In the genomic region with DNA sequence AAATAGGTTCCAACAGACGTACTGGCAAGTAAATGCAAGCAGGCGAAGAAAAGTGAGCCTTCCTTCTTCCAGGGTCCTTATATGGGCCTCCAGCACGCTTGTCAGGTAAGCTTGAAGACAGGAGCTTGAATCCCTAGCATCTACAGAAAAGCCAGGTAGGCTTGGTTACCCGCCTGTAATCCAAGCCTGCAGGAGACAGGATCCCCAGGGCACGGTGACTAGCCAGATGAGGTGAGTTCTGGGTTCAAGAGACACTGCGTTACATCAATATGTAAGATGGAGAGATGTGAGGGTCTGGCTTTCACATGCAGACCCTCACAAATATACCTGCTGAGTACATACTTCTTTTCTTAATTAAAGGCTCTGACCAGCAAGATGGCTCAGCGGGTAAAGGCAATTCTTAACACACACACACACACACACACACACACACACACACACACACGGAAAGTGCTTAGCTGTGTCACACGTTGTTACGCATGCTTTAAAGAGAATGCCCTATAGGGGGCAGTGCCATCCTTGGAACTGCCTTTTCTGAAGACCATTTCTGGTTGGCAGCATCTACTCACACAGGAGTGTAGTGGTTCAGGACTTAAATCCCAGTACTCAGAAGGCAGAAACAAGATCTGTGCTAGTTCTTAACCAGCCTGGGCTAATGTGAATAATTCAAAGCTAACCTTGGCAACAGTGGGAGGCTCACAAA, we compare ENCODE assay signal across 8 mouse cellular contexts. TPM values are rescaled to one million over a fixed set of nuclear protein-coding genes. Genes with fewer than 3 reads are reported as not detected.
DNase-seq lines count a peak whose midpoint lies in the region; ATAC-seq lines count a peak whose summit lies in the region.

No protein-coding gene starts in this region.

- H3K4me2 ChIP-seq in forebrain, embryonic 12.5 days = peak overlapping the region; percentile 79
- peak overlapping the region; percentile 86 for H3K4me2 ChIP-seq in intestine, embryonic 15.5 days (replicated peaks)
- H3K4me2 ChIP-seq in limb, embryonic 12.5 days = peak overlapping the region; percentile 66
- peak overlapping the region; percentile 89 for H3K4me2 ChIP-seq in midbrain, embryonic 13.5 days (replicated peaks)

- H3K9ac ChIP-seq in forebrain, embryonic 12.5 days = 0 out of 2 replicates have a peak overlapping the region, but pooled peaks have one; percentile 88
- H3K9ac ChIP-seq in intestine, embryonic 15.5 days = no peak overlapping the region
- H3K9ac ChIP-seq in limb, embryonic 12.5 days (replicated peaks) = no peak overlapping the region
- H3K9ac ChIP-seq in midbrain, embryonic 13.5 days (replicated peaks) = peak overlapping the region; percentile 70

- H3K27ac ChIP-seq in forebrain, embryonic 12.5 days = no peak overlapping the region
- H3K27ac ChIP-seq in intestine, embryonic 15.5 days = no peak overlapping the region
- H3K27ac ChIP-seq in limb, embryonic 12.5 days = no peak overlapping the region
- no peak overlapping the region for H3K27ac ChIP-seq in midbrain, embryonic 13.5 days

- H3K9me3 ChIP-seq in forebrain, embryonic 12.5 days = no peaks in the 10 kb centered on the region
- H3K9me3 ChIP-seq in intestine, embryonic 15.5 days = no peaks in the 10 kb centered on the region
- H3K9me3 ChIP-seq in limb, embryonic 12.5 days = 0 out of 2 replicates have a peak, but pooled peaks cover 4% of the 10 kb centered on the region
- no peaks in the 10 kb centered on the region for H3K9me3 ChIP-seq in midbrain, embryonic 13.5 days

- H3K36me3 ChIP-seq in forebrain, embryonic 12.5 days (replicated peaks) = peaks cover 10% of the 10 kb centered on the region
- H3K36me3 ChIP-seq in intestine, embryonic 15.5 days = peaks cover 4% of the 10 kb centered on the region
- H3K36me3 ChIP-seq in limb, embryonic 12.5 days = peaks cover 11% of the 10 kb centered on the region
- H3K36me3 ChIP-seq in midbrain, embryonic 13.5 days = peaks cover 11% of the 10 kb centered on the region
- peaks cover 7% of the 10 kb centered on the region for H3K36me3 ChIP-seq in splenic B cell, adult 2 months (ENCODE audit: control insufficient read depth, insufficient read depth, low read length, poor library complexity, severe bottlenecking)

- peak; percentile 56 to 59 for DNase-seq in heart, adult 18-20 months
- no peak for DNase-seq in heart, adult 8-10 months (ENCODE audit: low spot score)
- DNase-seq in c-Kit-positive CD71-negative TER-119-negative erythroid progenitor cells, embryonic 14.5 days (ENCODE audit: low read depth) = peak; percentile 80
- peak; percentile 96 for DNase-seq in splenic B cell, adult 2 months (ENCODE audit: low read depth, low spot score)

- WGBS in forebrain, embryonic 12.5 days = 45% methylated on average over 10 of the region's 10 CpGs
- WGBS in intestine, embryonic 15.5 days = 37% methylated on average over 10 of the region's 10 CpGs
- 43% methylated on average over 10 of the region's 10 CpGs for WGBS in limb, embryonic 12.5 days
- WGBS in midbrain, embryonic 13.5 days = 54% methylated on average over 10 of the region's 10 CpGs

- H3K4me1 ChIP-seq in forebrain, embryonic 12.5 days = peaks cover 18% of the 10 kb centered on the region
- peaks cover 12% of the 10 kb centered on the region for H3K4me1 ChIP-seq in intestine, embryonic 15.5 days (replicated peaks)
- H3K4me1 ChIP-seq in limb, embryonic 12.5 days (replicated peaks) = peaks cover 14% of the 10 kb centered on the region
- peaks cover 25% of the 10 kb centered on the region for H3K4me1 ChIP-seq in midbrain, embryonic 13.5 days (replicated peaks)

- peak overlapping the region; percentile 92 for H3K4me3 ChIP-seq in forebrain, embryonic 12.5 days (replicated peaks)
- H3K4me3 ChIP-seq in intestine, embryonic 15.5 days (replicated peaks) = peak overlapping the region; percentile 86
- peak overlapping the region; percentile 85 for H3K4me3 ChIP-seq in limb, embryonic 12.5 days (replicated peaks)
- peak overlapping the region; percentile 88 for H3K4me3 ChIP-seq in midbrain, embryonic 13.5 days (replicated peaks)

- ATAC-seq in forebrain, embryonic 12.5 days (ENCODE audit: low FRiP score) = no peak
- ATAC-seq in intestine, embryonic 15.5 days = no peak
- no peak for ATAC-seq in limb, embryonic 12.5 days (ENCODE audit: insufficient number of reproducible peaks, insufficient read depth, low FRiP score, low TSS enrichment, low read depth)
- ATAC-seq in midbrain, embryonic 13.5 days = no peak

- no peaks in the 10 kb centered on the region for H3K27me3 ChIP-seq in forebrain, embryonic 12.5 days
- H3K27me3 ChIP-seq in intestine, embryonic 15.5 days (replicated peaks) = no peaks in the 10 kb centered on the region
- peaks cover 14% of the 10 kb centered on the region; the same call in 1 of the 2 replicates for H3K27me3 ChIP-seq in limb, embryonic 12.5 days
- H3K27me3 ChIP-seq in midbrain, embryonic 13.5 days = peaks cover 6% of the 10 kb centered on the region; the same call in 1 of the 2 replicates
- H3K27me3 ChIP-seq in splenic B cell, adult 2 months (ENCODE audit: control insufficient read depth, insufficient read depth, low read length, poor library complexity, severe bottlenecking) = no peaks in the 10 kb centered on the region

RNA-seq across cellular contexts. Expression of gene Elof1, which starts 0.9 kb away (rescaled TPM):
- 10 to 100 TPM; 35.2 to 36.2 TPM for total RNA-seq in heart, adult 18-20 months (2021)
- total RNA-seq in heart, adult 8-10 months (2022) = 10 to 100 TPM; 34.9 to 42.6 (median 39.3) TPM
- polyA plus RNA-seq in forebrain, embryonic 12.5 days (2016; fragmentation: Nextera tagmentation; extraction: Ambion mirVana) = 178 and 186 TPM in 2 replicates
- polyA plus RNA-seq in intestine, embryonic 15.5 days (2015; fragmentation: Nextera tagmentation; extraction: Ambion mirVana) = 143 and 157 TPM in 2 replicates
- 192 and 199 TPM in 2 replicates for polyA plus RNA-seq in limb, embryonic 12.5 days (2016; fragmentation: Nextera tagmentation; extraction: Ambion mirVana)
- 185 and 190 TPM in 2 replicates for polyA plus RNA-seq in midbrain, embryonic 13.5 days (2015; fragmentation: Nextera tagmentation; extraction: Ambion mirVana)

RNA-seq across cellular contexts. Expression of gene Acp5, which starts 17.6 kb away (rescaled TPM):
- total RNA-seq in heart, adult 18-20 months (2021) = 10 to 100 TPM in 1 of 2 experiments, 1 to 10 TPM in 1; 1.9 to 12.3 TPM
- 1 to 10 TPM in 3 of 4 experiments, under 1 TPM in 1; 0.98 to 1.6 (median 1.2) TPM for total RNA-seq in heart, adult 8-10 months (2022)
- 3.6 and 6.6 TPM in 2 replicates for polyA plus RNA-seq in forebrain, embryonic 12.5 days (2016; fragmentation: Nextera tagmentation; extraction: Ambion mirVana)
- 39.0 and 49.8 TPM in 2 replicates for polyA plus RNA-seq in intestine, embryonic 15.5 days (2015; fragmentation: Nextera tagmentation; extraction: Ambion mirVana)
- 7.7 and 9.9 TPM in 2 replicates for polyA plus RNA-seq in limb, embryonic 12.5 days (2016; fragmentation: Nextera tagmentation; extraction: Ambion mirVana)
- 0.42 and 0.64 TPM in 2 replicates for polyA plus RNA-seq in midbrain, embryonic 13.5 days (2015; fragmentation: Nextera tagmentation; extraction: Ambion mirVana)

RNA-seq across cellular contexts. Expression of gene Cnn1, which starts 18.9 kb away (rescaled TPM):
- total RNA-seq in heart, adult 18-20 months (2021) = 1 to 10 TPM; 7.1 to 9.8 TPM
- total RNA-seq in heart, adult 8-10 months (2022) = 1 to 10 TPM; 3.4 to 8.7 (median 6.1) TPM
- 2.3 and 3.9 TPM in 2 replicates for polyA plus RNA-seq in forebrain, embryonic 12.5 days (2016; fragmentation: Nextera tagmentation; extraction: Ambion mirVana)
- polyA plus RNA-seq in intestine, embryonic 15.5 days (2015; fragmentation: Nextera tagmentation; extraction: Ambion mirVana) = 281 and 303 TPM in 2 replicates
- polyA plus RNA-seq in limb, embryonic 12.5 days (2016; fragmentation: Nextera tagmentation; extraction: Ambion mirVana) = 1.4 and 1.5 TPM in 2 replicates
- polyA plus RNA-seq in midbrain, embryonic 13.5 days (2015; fragmentation: Nextera tagmentation; extraction: Ambion mirVana) = 1.7 and 2.0 TPM in 2 replicates

RNA-seq across cellular contexts. Expression of gene Ecsit, which starts 32.7 kb away (rescaled TPM):
- 100 to 1,000 TPM; 105 to 108 TPM for total RNA-seq in heart, adult 18-20 months (2021)
- total RNA-seq in heart, adult 8-10 months (2022) = 100 to 1,000 TPM; 101 to 109 (median 106) TPM
- 35.0 and 39.0 TPM in 2 replicates for polyA plus RNA-seq in forebrain, embryonic 12.5 days (2016; fragmentation: Nextera tagmentation; extraction: Ambion mirVana)
- polyA plus RNA-seq in intestine, embryonic 15.5 days (2015; fragmentation: Nextera tagmentation; extraction: Ambion mirVana) = 44.4 and 50.0 TPM in 2 replicates
- polyA plus RNA-seq in limb, embryonic 12.5 days (2016; fragmentation: Nextera tagmentation; extraction: Ambion mirVana) = 31.5 and 32.2 TPM in 2 replicates
- polyA plus RNA-seq in midbrain, embryonic 13.5 days (2015; fragmentation: Nextera tagmentation; extraction: Ambion mirVana) = 44.3 and 50.3 TPM in 2 replicates

RNA-seq across cellular contexts. Expression of gene Pigyl, which starts 38.7 kb away (rescaled TPM):
- total RNA-seq in heart, adult 18-20 months (2021) = 10 to 100 TPM; 43.8 to 55.1 TPM
- 10 to 100 TPM; 48.6 to 53.6 (median 50.1) TPM for total RNA-seq in heart, adult 8-10 months (2022)
- 63.2 and 65.8 TPM in 2 replicates for polyA plus RNA-seq in forebrain, embryonic 12.5 days (2016; fragmentation: Nextera tagmentation; extraction: Ambion mirVana)
- 88.6 and 90.0 TPM in 2 replicates for polyA plus RNA-seq in intestine, embryonic 15.5 days (2015; fragmentation: Nextera tagmentation; extraction: Ambion mirVana)
- 64.7 and 66.7 TPM in 2 replicates for polyA plus RNA-seq in limb, embryonic 12.5 days (2016; fragmentation: Nextera tagmentation; extraction: Ambion mirVana)
- 79.4 and 88.3 TPM in 2 replicates for polyA plus RNA-seq in midbrain, embryonic 13.5 days (2015; fragmentation: Nextera tagmentation; extraction: Ambion mirVana)

Comparison
In these comparisons a context has a peak if more than half of its experiments do, and no peak if none do; other contexts are left out.
1. H3K9ac ChIP-seq: peak in forebrain, embryonic 12.5 days (single experiment) and midbrain, embryonic 13.5 days (single experiment); none in intestine, embryonic 15.5 days (single experiment) and limb, embryonic 12.5 days (single experiment).
2. RNA of gene Cnn1, which starts 18.9 kb away (polyA plus RNA-seq): 281 to 303 TPM in intestine, embryonic 15.5 days; 2.3 to 3.9 TPM in forebrain, embryonic 12.5 days, 1.7 to 2.0 TPM in midbrain, embryonic 13.5 days and 1.4 to 1.5 TPM in limb, embryonic 12.5 days; every median in the first group is over 10 times any median in the second.
3. Peak in every context shown above with its lines, with median percentiles within 50 percentile points of each other: H3K4me2 ChIP-seq and H3K4me3 ChIP-seq.